Mouse (Mus musculus) embryonic facial prominence, embryonic 13.5 days (tissue): ENCODE measurements around the gene Zmat5. TPM values are rescaled to one million over a fixed set of nuclear protein-coding genes. Genes with fewer than 3 reads are reported as not detected.

ENCODE experiments used
- ATAC-seq: fragments of 200-750 bp; cut with Nextera tagmentation; 2 replicates; pipeline ENCODE4 v1.8.0; 2017; ENCODE audit warnings: low read depth; ENCODE audit not compliant: insufficient number of reproducible peaks, insufficient read depth, low FRiP score, low TSS enrichment
- H3K27ac ChIP-seq: fragments of 300-500 bp; sonication (generic); 2 replicates; pipeline ENCODE4 v1.5.1; 2015; ENCODE audit warnings: moderate library complexity, mild to moderate bottlenecking, inconsistent platforms
- H3K27me3 ChIP-seq: fragments of 300-500 bp; sonication (generic); 2 replicates; pipeline ENCODE4 v1.6.1; 2015; ENCODE audit warnings: mild to moderate bottlenecking, inconsistent platforms
- H3K36me3 ChIP-seq: fragments of 300-500 bp; sonication (generic); 2 replicates; pipeline ENCODE4 v1.6.1; 2015; ENCODE audit warnings: mild to moderate bottlenecking, inconsistent platforms
- H3K4me1 ChIP-seq: fragments of 300-500 bp; sonication (generic); 2 replicates; pipeline ENCODE4 v1.6.1; 2015; ENCODE audit warnings: inconsistent platforms
- H3K4me2 ChIP-seq: fragments of 300-500 bp; sonication (generic); 2 replicates; pipeline ENCODE4 v1.6.1; 2015; ENCODE audit warnings: moderate library complexity, mild to moderate bottlenecking, inconsistent platforms
- H3K4me3 ChIP-seq: fragments of 300-500 bp; sonication (generic); 2 replicates; pipeline ENCODE4 v1.5.1; 2015; ENCODE audit warnings: mild to moderate bottlenecking, inconsistent platforms
- H3K9ac ChIP-seq: fragments of 300-500 bp; sonication (generic); 2 replicates; pipeline ENCODE4 v1.6.1; 2015; ENCODE audit warnings: mild to moderate bottlenecking, inconsistent platforms
- H3K9me3 ChIP-seq: fragments of 300-500 bp; sonication (generic); 2 replicates; pipeline ENCODE4 v1.6.1; 2016; ENCODE audit warnings: inconsistent platforms
- WGBS: fragments of 180-500 bp; shearing (Covaris S2); methylation state at CpG from one replicate; pipeline ENCODE4 v1.1.7; 2015; ENCODE audit warnings: mixed read lengths; 5-methylcytosine and 5-hydroxymethylcytosine counted together
- polyA plus RNA-seq: library from polyadenylated mRNA; unstranded; fragments of >200 nt; fragmentation: Nextera tagmentation; extraction: Ambion mirVana; gene quantifications from 2 replicates; pipeline ENCODE4 v1.2.1, GENCODE M21; 2015

The Zmat5 gene
- polyA plus RNA-seq, 1 experiment from 2014 or later: 69.4 TPM

DNA sequence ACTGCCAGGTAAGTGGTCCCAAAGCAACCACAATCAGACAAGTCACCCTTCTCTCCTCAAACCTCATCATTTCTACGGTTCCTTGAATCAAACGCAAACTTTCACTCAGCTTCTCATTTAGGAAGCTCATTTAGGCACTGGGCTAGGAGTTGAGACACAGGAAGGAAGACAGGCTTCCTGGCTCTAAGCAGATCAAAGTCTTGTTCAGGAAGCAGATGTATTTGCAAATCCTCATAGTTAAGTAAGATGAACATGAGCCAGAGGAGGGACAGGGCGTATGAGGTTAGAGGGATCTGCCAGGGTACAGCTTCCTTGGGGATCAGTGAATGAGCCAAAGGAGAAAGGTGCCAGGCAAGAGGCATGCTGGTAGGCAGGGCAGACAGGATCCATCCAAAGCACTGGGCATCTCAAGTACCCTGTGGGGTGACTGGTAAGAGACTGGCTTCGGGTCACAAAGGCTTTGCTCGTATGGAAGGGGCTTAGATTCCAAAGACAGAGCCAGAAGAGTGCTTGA, 80.2 kb downstream of the Zmat5 start:
- no peak overlapping the region for H3K4me3 ChIP-seq
- no peaks in the 10 kb centered on the region for H3K27me3 ChIP-seq
- H3K27ac ChIP-seq: no peak overlapping the region
- WGBS: 81% methylated on average over 5 of the region's 5 CpGs
- no peak for ATAC-seq
- no peaks in the 10 kb centered on the region for H3K9me3 ChIP-seq
- no peak overlapping the region for H3K9ac ChIP-seq
- peaks cover 99% of the 10 kb centered on the region for H3K36me3 ChIP-seq
- H3K4me2 ChIP-seq: no peak overlapping the region
- no peaks in the 10 kb centered on the region for H3K4me1 ChIP-seq

Other genes with a start within 250 kb of the Zmat5 start
- gene Mtmr3, start 109.8 kb upstream of the Zmat5 start, polyA plus RNA-seq: 26.7 and 30.6 TPM in 2 replicates
- gene Gm11032, start 84.6 kb upstream of the Zmat5 start, polyA plus RNA-seq: not detected in 2 replicates
- 33.8 and 35.5 TPM in 2 replicates for gene Ascc2, start 66.9 kb upstream of the Zmat5 start, polyA plus RNA-seq
- gene Uqcr10, start 336 bp upstream of the Zmat5 start, polyA plus RNA-seq: 769 and 773 TPM in 2 replicates
- 0.17 and 0.34 TPM in 2 replicates for gene Cabp7, start 42.1 kb downstream of the Zmat5 start, polyA plus RNA-seq
- gene Nf2, start 144.9 kb downstream of the Zmat5 start, polyA plus RNA-seq: 55.7 and 61.4 TPM in 2 replicates
- gene Nipsnap1, start 169.3 kb downstream of the Zmat5 start, polyA plus RNA-seq: 61.6 and 65.8 TPM in 2 replicates
- 37.6 and 39.7 TPM in 2 replicates for gene Thoc5, start 190.6 kb downstream of the Zmat5 start, polyA plus RNA-seq
- 0.14 and 0.23 TPM in 2 replicates for gene Nefh, start 243.4 kb downstream of the Zmat5 start, polyA plus RNA-seq